Mouse (Mus musculus): ENCODE results near the gene Selenop. TPM values are rescaled to one million over a fixed set of nuclear protein-coding genes. Genes with fewer than 3 reads are reported as not detected.
"Not testable (repeated sequence)": the region's sequence is repeated elsewhere in the genome, so short reads cannot be mapped to it uniquely, and the experiment has no call there.

Selenop gene
- total RNA-seq (2012; rRNA removed), result 2.6 and 3.3 TPM in 2 replicates
- total RNA-seq (2014; rRNA removed), result 16.5 and 17.6 TPM in 2 replicates
- polyA plus RNA-seq (2012; ENCODE audit: insufficient read length, low read depth), result 6.3 and 7.3 TPM in 2 replicates

DNA sequence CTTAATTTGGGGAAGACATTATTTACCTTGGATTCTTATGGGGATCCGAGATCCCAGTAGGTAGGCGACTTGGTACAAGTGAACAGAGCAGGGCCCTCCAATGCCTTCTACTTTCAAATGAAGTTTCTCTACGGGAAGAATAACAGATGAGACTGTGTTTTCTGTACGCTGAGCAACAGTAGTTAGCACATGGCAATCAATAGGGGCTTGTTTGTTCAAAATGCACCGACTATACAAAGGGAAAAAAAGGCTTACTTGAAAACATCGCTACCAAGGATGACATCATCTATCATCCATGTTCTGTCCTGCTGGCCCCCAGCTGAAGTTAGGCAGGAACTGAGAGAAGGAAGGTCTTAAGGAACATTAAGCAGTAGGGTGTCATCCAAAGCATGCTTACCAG lies at the start of gene Selenop:
Selenop (plus strand) TSS at position 301 of the 400 bp plus-strand sequence.
- TF ChIP-seq TCF12 (IDR thresholded peaks at IDR 0.05; ENCODE audit: low read depth, low read length), result no peak
- no peak for TF ChIP-seq MAX (IDR thresholded peaks at IDR 0.05; ENCODE audit: low read length)
- no peak for TF ChIP-seq CHD2 (IDR thresholded peaks at IDR 0.05; ENCODE audit: low read length)
- TF ChIP-seq EP300 (IDR thresholded peaks at IDR 0.05; ENCODE audit: low read length), result no peak
- TF ChIP-seq MYC (IDR thresholded peaks at IDR 0.05; ENCODE audit: low read depth, low read length), result no peak
- no peak for TF ChIP-seq MXI1 (IDR thresholded peaks at IDR 0.05; ENCODE audit: low read depth, low read length)
- TF ChIP-seq HCFC1 (IDR thresholded peaks at IDR 0.05; ENCODE audit: low read depth, low read length), result no peak
- TF ChIP-seq POLR2AphosphoS2 (IDR thresholded peaks at IDR 0.05; ENCODE audit: low read depth, low read length), result no peak
- no peak for TF ChIP-seq NELFE (IDR thresholded peaks at IDR 0.05; ENCODE audit: low read depth, low read length)

DNA sequence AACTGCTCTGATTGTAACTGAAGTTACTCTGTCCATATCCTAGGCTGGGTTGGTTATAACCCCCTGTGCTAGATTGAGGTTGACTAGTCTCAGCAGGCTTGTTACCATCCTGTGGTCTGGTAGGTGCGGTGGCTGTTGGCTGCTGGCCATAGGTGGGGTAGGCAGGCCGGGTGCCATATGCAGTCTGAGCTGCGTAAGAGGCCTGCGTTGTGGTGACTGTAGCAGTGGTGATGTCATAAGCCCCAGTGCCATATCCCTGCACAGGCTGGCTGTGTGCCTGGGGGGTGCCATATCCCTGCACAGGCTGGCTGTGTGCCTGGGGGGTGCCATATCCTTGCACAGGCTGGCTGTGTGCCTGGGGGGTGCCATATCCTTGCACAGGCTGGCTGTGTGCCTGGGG lies 49.7 kb upstream of the Selenop start:
- H3K27me3 ChIP-seq (replicated peaks); in situ Hi-C loops (cut with MboI; ENCODE audit: low pct_ligation_motif_present, low pct_unique_long_range_greater_than_20kb, low sequenced_read_pairs); H3K4me2 ChIP-seq (ENCODE audit: insufficient read depth, low read depth, poor library complexity, severe bottlenecking); H3K9me3 ChIP-seq (replicated peaks; ENCODE audit: low read length); H3K9ac ChIP-seq (ENCODE audit: insufficient read depth, low read depth); H3K4me1 ChIP-seq (ENCODE audit: control insufficient read depth in 1 of 2, insufficient read depth in 2 of 2); H3K36me3 ChIP-seq (replicated peaks in 1 of 2; ENCODE audit: control insufficient read depth in 1 of 2, insufficient read depth in 1 of 2, low read length in 1 of 2); H3K79me2 ChIP-seq (replicated peaks; ENCODE audit: control insufficient read depth, extremely low read depth, insufficient read depth, poor library complexity, severe bottlenecking); DNase-seq (ENCODE audit: extremely low read depth); H3K4me3 ChIP-seq (replicated peaks in 1 of 3; ENCODE audit: low read depth in 2 of 3, low read length in 2 of 3, poor library complexity in 1 of 3); dilution Hi-C loops (cut with MboI; ENCODE audit: extremely low pct_ligation_motif_present, extremely low pct_unique_long_range_greater_than_20kb, low sequenced_read_pairs); H3K27ac ChIP-seq (ENCODE audit: insufficient read depth, low read depth): not testable (repeated sequence)

More for the DNA sequence above, at the start of gene Selenop:
- H3K4me1 ChIP-seq (ENCODE audit: control insufficient read depth in 1 of 2, insufficient read depth in 2 of 2), result peaks cover 0 to 21% of the 10 kb centered on the region in 2 experiments; a peak in 2 of 4 replicates
- in situ Hi-C loops (cut with MboI; ENCODE audit: low pct_ligation_motif_present, low pct_unique_long_range_greater_than_20kb, low sequenced_read_pairs) (no loop called here), dilution Hi-C loops (cut with MboI; ENCODE audit: extremely low pct_ligation_motif_present, extremely low pct_unique_long_range_greater_than_20kb, low sequenced_read_pairs) (no loop called here)
- DNase-seq (ENCODE audit: extremely low read depth), result no peak
- H3K27me3 ChIP-seq (replicated peaks), result no peaks in the 10 kb centered on the region
- H3K9me3 ChIP-seq (replicated peaks; ENCODE audit: low read length), result no peaks in the 10 kb centered on the region
- no peak within 1 kb of the TSS for H3K9ac ChIP-seq (ENCODE audit: insufficient read depth, low read depth)
- H3K4me2 ChIP-seq (ENCODE audit: insufficient read depth, low read depth, poor library complexity, severe bottlenecking), result no peak within 1 kb of the TSS
- no peaks in the 10 kb centered on the region for H3K36me3 ChIP-seq (replicated peaks in 1 of 2; ENCODE audit: control insufficient read depth in 1 of 2, insufficient read depth in 1 of 2, low read length in 1 of 2)
- no peaks in the 10 kb centered on the region for H3K79me2 ChIP-seq (replicated peaks; ENCODE audit: control insufficient read depth, extremely low read depth, insufficient read depth, poor library complexity, severe bottlenecking)
- H3K27ac ChIP-seq (ENCODE audit: insufficient read depth, low read depth), result no peak within 1 kb of the TSS
- no peak within 1 kb of the TSS for H3K4me3 ChIP-seq (replicated peaks in 1 of 3; ENCODE audit: low read depth in 2 of 3, low read length in 2 of 3, poor library complexity in 1 of 3)

DNA sequence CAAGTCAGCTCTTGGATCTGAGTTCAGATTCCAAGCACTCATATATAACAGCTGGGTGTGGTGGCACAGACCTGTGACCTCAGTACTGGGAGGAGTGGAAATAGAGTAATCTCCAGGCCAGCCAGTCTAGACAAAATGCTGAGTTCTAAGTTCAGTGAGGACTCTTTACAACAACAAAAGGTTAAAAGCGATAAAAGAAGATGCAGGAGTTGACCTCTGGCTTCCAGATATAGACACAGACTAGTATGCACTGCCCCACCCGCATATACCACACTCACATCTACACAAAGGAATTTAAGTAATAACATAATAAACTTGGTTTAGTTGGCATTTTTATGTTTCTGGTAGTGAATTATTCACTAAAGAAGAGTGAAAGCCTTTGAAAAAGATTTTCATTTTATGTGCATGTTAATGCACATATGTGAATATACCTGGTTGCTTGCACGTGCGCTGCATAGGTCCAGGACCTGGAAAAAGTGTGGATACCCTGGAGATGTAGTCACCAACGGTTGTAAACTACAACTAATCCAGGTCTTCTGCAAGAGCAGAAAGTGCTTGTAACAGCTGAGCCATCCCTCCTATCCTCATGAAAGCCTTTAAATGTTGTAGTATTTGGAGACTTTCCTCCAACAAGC lies 45.4 kb upstream of the Selenop start:
- Histone ChIP-seq H3K27ac (ENCODE audit: insufficient read depth, low read depth) (no peak overlapping the region), H3K4me2 (ENCODE audit: insufficient read depth, low read depth, poor library complexity, severe bottlenecking) (no peak overlapping the region), H3K79me2 (replicated peaks; ENCODE audit: control insufficient read depth, extremely low read depth, insufficient read depth, poor library complexity, severe bottlenecking) (no peaks in the 10 kb centered on the region), H3K4me1 (ENCODE audit: control insufficient read depth in 1 of 2, insufficient read depth in 2 of 2) (no peaks in the 10 kb centered on the region), H3K36me3 (replicated peaks in 1 of 2; ENCODE audit: control insufficient read depth in 1 of 2, insufficient read depth in 1 of 2, low read length in 1 of 2) (no peaks in the 10 kb centered on the region), H3K9me3 (replicated peaks; ENCODE audit: low read length) (no peaks in the 10 kb centered on the region), H3K27me3 (replicated peaks) (no peaks in the 10 kb centered on the region), H3K4me3 (replicated peaks in 1 of 3; ENCODE audit: low read depth in 2 of 3, low read length in 2 of 3, poor library complexity in 1 of 3) (no peak overlapping the region), H3K9ac (ENCODE audit: insufficient read depth, low read depth) (no peak overlapping the region)
- dilution Hi-C loops (cut with MboI; ENCODE audit: extremely low pct_ligation_motif_present, extremely low pct_unique_long_range_greater_than_20kb, low sequenced_read_pairs), result no loop called here
- DNase-seq (ENCODE audit: extremely low read depth), result no peak
- no peak for TF ChIP-seq CTCF (conservative IDR thresholded peaks at IDR 0.05 in 1 of 2, IDR thresholded peaks at IDR 0.05 in 1 of 2; ENCODE audit: low read depth in 2 of 2, low read length in 2 of 2)
- no peak for TF ChIP-seq ZKSCAN1 (IDR thresholded peaks at IDR 0.05; ENCODE audit: borderline replicate concordance, low read depth, low read length)
- TF ChIP-seq RAD21 (IDR thresholded peaks at IDR 0.05; ENCODE audit: low read depth, low read length), result no peak
- no peak for TF ChIP-seq SIN3A (IDR thresholded peaks at IDR 0.05; ENCODE audit: low read length)
- TF ChIP-seq JUND (conservative IDR thresholded peaks at IDR 0.05; ENCODE audit: low read depth, low read length), result no peak
- no peak for TF ChIP-seq NELFE (IDR thresholded peaks at IDR 0.05; ENCODE audit: low read depth, low read length)
- TF ChIP-seq MXI1 (IDR thresholded peaks at IDR 0.05; ENCODE audit: low read depth, low read length), result no peak
- in situ Hi-C loops (cut with MboI; ENCODE audit: low pct_ligation_motif_present, low pct_unique_long_range_greater_than_20kb, low sequenced_read_pairs), result no loop called here

Data from CH12.LX (cell line).